Comparison of ENCODE assay signal across 8 mouse cellular contexts in genomic region chr7:128705735-128706134, GRCm38 (mm10). TPM values are rescaled to one million over a fixed set of nuclear protein-coding genes. Genes with fewer than 3 reads are reported as not detected.
DNase-seq lines count a peak whose midpoint lies in the region; ATAC-seq and TF ChIP-seq lines count a peak whose summit lies in the region.

No protein-coding gene starts in this region.

- 26% methylated on average over 4 of the region's 4 CpGs for WGBS in embryonic facial prominence, embryonic 12.5 days
- WGBS in heart, adult 2 months = 19% methylated on average over 4 of the region's 4 CpGs
- WGBS in limb, embryonic 14.5 days = 20% methylated on average over 4 of the region's 4 CpGs
- 29% methylated on average over 4 of the region's 4 CpGs for WGBS in midbrain, postnatal 0 days

- H3K79me2 ChIP-seq in C2C12 (ENCODE audit: control insufficient read depth, insufficient read depth) = no peaks in the 10 kb centered on the region
- H3K79me2 ChIP-seq in heart, adult 2 months (replicated peaks; ENCODE audit: control insufficient read depth, insufficient read depth, low read length) = no peaks in the 10 kb centered on the region

- H3K27me3 ChIP-seq in C2C12 (ENCODE audit: control insufficient read depth, insufficient read depth, insufficient read length) = no peaks in the 10 kb centered on the region
- no peaks in the 10 kb centered on the region for H3K27me3 ChIP-seq in embryonic facial prominence, embryonic 12.5 days
- no peaks in the 10 kb centered on the region for H3K27me3 ChIP-seq in heart, adult 2 months (ENCODE audit: control insufficient read depth, insufficient read depth, low read length)
- H3K27me3 ChIP-seq in limb, embryonic 14.5 days (ENCODE audit: control insufficient read depth, insufficient read depth, low read length) = no peaks in the 10 kb centered on the region
- H3K27me3 ChIP-seq in midbrain, postnatal 0 days (ENCODE audit: insufficient read depth, low read length) = no peaks in the 10 kb centered on the region

- no peak for TF ChIP-seq POLR2A in heart, adult 2 months (IDR thresholded peaks at IDR 0.05; ENCODE audit: insufficient read depth, low read depth, low read length)
- no peak for TF ChIP-seq POLR2A in limb, embryonic 14.5 days (IDR thresholded peaks at IDR 0.05; ENCODE audit: borderline replicate concordance, extremely low read depth, insufficient read depth, insufficient read length)

- no peaks in the 10 kb centered on the region for H3K4me1 ChIP-seq in embryonic facial prominence, embryonic 12.5 days
- H3K4me1 ChIP-seq in heart, adult 2 months (ENCODE audit: control insufficient read depth, insufficient read depth, low read length) = no peaks in the 10 kb centered on the region
- no peaks in the 10 kb centered on the region for H3K4me1 ChIP-seq in limb, embryonic 14.5 days (ENCODE audit: control insufficient read depth, insufficient read depth, low read length)
- no peaks in the 10 kb centered on the region for H3K4me1 ChIP-seq in midbrain, postnatal 0 days (ENCODE audit: insufficient read depth, low read length)

- intact Hi-C loops in heart, adult 2 months (cut with DNase I) = loop anchor here (1.0 to 10.0 kb wide), 3 partner anchors 231 to 458 kb away; partner anchors contain the start of gene Tgfb1i1

- no peak overlapping the region for H3ac ChIP-seq in C2C12 (ENCODE audit: control insufficient read depth, insufficient read length, low read depth)

- TF ChIP-seq EP300 in heart, adult 2 months (IDR thresholded peaks at IDR 0.05; ENCODE audit: insufficient read depth, low read depth, low read length) = peak; percentile 80

- ATAC-seq in embryonic facial prominence, embryonic 12.5 days (ENCODE audit: insufficient number of reproducible peaks, insufficient read depth, low FRiP score, low TSS enrichment) = 0 out of 2 replicates have a peak, but pooled peaks have one; percentile 41
- peak; percentile 72; the same call in 1 of the 2 replicates for ATAC-seq in limb, embryonic 14.5 days (ENCODE audit: low FRiP score, low read depth)
- peak; percentile 63 for ATAC-seq in midbrain, postnatal 0 days (ENCODE audit: low FRiP score)

- no peak overlapping the region for H3K4me3 ChIP-seq in C2C12 (ENCODE audit: insufficient read depth, poor library complexity, severe bottlenecking)
- no peak overlapping the region for H3K4me3 ChIP-seq in embryonic facial prominence, embryonic 12.5 days
- no peak overlapping the region for H3K4me3 ChIP-seq in heart, adult 2 months
- H3K4me3 ChIP-seq in limb, embryonic 14.5 days (replicated peaks; ENCODE audit: low read length) = no peak overlapping the region
- no peak overlapping the region for H3K4me3 ChIP-seq in midbrain, postnatal 0 days (ENCODE audit: low read depth, low read length)

- H3K9ac ChIP-seq in embryonic facial prominence, embryonic 12.5 days = no peak overlapping the region
- H3K9ac ChIP-seq in heart, adult 2 months (ENCODE audit: low read depth, low read length) = no peak overlapping the region
- no peak overlapping the region for H3K9ac ChIP-seq in limb, embryonic 14.5 days (ENCODE audit: low read depth, low read length, severe bottlenecking)
- H3K9ac ChIP-seq in midbrain, postnatal 0 days (replicated peaks; ENCODE audit: low read length, poor library complexity, severe bottlenecking) = no peak overlapping the region

- H3K27ac ChIP-seq in embryonic facial prominence, embryonic 12.5 days = no peak overlapping the region
- no peak overlapping the region for H3K27ac ChIP-seq in heart, adult 2 months
- no peak overlapping the region for H3K27ac ChIP-seq in limb, embryonic 14.5 days (replicated peaks; ENCODE audit: low read depth, low read length)
- no peak overlapping the region for H3K27ac ChIP-seq in midbrain, postnatal 0 days (ENCODE audit: low read depth, low read length)

- H3K79me3 ChIP-seq in C2C12 (ENCODE audit: low read depth) = no peaks in the 10 kb centered on the region

- DNase-seq in adrenal gland, postnatal 25 days = peak; percentile 61
- peak; percentile 66 to 78 for DNase-seq in heart, adult 2 months
- DNase-seq in kidney, adult 8-10 months = peak; percentile 24 to 62
- peak; percentile 74 for DNase-seq in limb, embryonic 14.5 days (ENCODE audit: low spot score)
- peak; percentile 78 for DNase-seq in midbrain, postnatal 0 days (ENCODE audit: low spot score)
- peak; percentile 28 to 39 for DNase-seq in spleen, postnatal 36 days (ENCODE audit: low spot score in 2 of 2)

- no peaks in the 10 kb centered on the region for H3K9me3 ChIP-seq in embryonic facial prominence, embryonic 12.5 days
- H3K9me3 ChIP-seq in limb, embryonic 14.5 days (ENCODE audit: control insufficient read depth, low read length) = no peaks in the 10 kb centered on the region
- no peaks in the 10 kb centered on the region for H3K9me3 ChIP-seq in midbrain, postnatal 0 days (ENCODE audit: low read length)

- peak; percentile 93 for TF ChIP-seq CTCF in C2C12 (IDR thresholded peaks at IDR 0.05; ENCODE audit: control insufficient read depth, insufficient read depth, insufficient read length)
- TF ChIP-seq CTCF in heart, adult 2 months (IDR thresholded peaks at IDR 0.05) = no peak
- peak; percentile 98 for TF ChIP-seq CTCF in midbrain, postnatal 0 days (IDR thresholded peaks at IDR 0.05)

- H3K36me3 ChIP-seq in C2C12 (ENCODE audit: control insufficient read depth, insufficient read depth) = peaks cover 85% of the 10 kb centered on the region
- peaks cover 97% of the 10 kb centered on the region for H3K36me3 ChIP-seq in embryonic facial prominence, embryonic 12.5 days
- H3K36me3 ChIP-seq in heart, adult 2 months (ENCODE audit: control insufficient read depth, insufficient read depth, low read length) = no peaks in the 10 kb centered on the region
- peaks cover 97% of the 10 kb centered on the region for H3K36me3 ChIP-seq in limb, embryonic 14.5 days (ENCODE audit: control insufficient read depth, insufficient read depth, low read length)
- peaks cover 65% of the 10 kb centered on the region for H3K36me3 ChIP-seq in midbrain, postnatal 0 days (ENCODE audit: insufficient read depth, low read length)

- no peak overlapping the region for H3K4me2 ChIP-seq in embryonic facial prominence, embryonic 12.5 days (replicated peaks)
- no peak overlapping the region for H3K4me2 ChIP-seq in limb, embryonic 14.5 days (replicated peaks; ENCODE audit: low read depth, low read length, severe bottlenecking)
- H3K4me2 ChIP-seq in midbrain, postnatal 0 days (ENCODE audit: low read depth, low read length, poor library complexity, severe bottlenecking) = no peak overlapping the region

TF ChIP-seq in C2C12, 6 proteins besides CTCF, POLR2A, EP300 and RAD21:
- TF ChIP-seq FOSL1 (IDR thresholded peaks at IDR 0.05; ENCODE audit: insufficient read depth, low read length, poor library complexity, severe bottlenecking) = no peak
TF ChIP-seq in C2C12: peak in this region for 0.

RNA-seq across cellular contexts. Expression of gene Mcmbp, which starts 34.6 kb away (rescaled TPM):
- polyA plus RNA-seq in C2C12 (2012; fragmentation: generic; extraction: Trizol) = 24.3 TPM
- 42.3 and 43.2 TPM in 2 replicates for total RNA-seq in adrenal gland, postnatal 25 days (2021)
- polyA plus RNA-seq in embryonic facial prominence, embryonic 12.5 days (2016; fragmentation: Nextera tagmentation; extraction: Ambion mirVana) = 77.9 and 80.2 TPM in 2 replicates
- total RNA-seq in heart, adult 2 months (2021) = 10 to 100 TPM; 23.7 to 25.2 TPM
- polyA plus RNA-seq in heart, adult 2 months (2012; rRNA removed) = 14.0 and 25.0 TPM in 2 replicates
- 45.2 and 51.1 TPM in 2 replicates for polyA plus RNA-seq in limb, embryonic 14.5 days (2012; rRNA removed)
- 62.4 and 70.5 TPM in 2 replicates for polyA plus RNA-seq in limb, embryonic 14.5 days (2014; fragmentation: Nextera tagmentation; extraction: Ambion mirVana)
- 37.1 and 39.0 TPM in 2 replicates for total RNA-seq in midbrain, postnatal 0 days (2014; rRNA removed)
- polyA plus RNA-seq in midbrain, postnatal 0 days (2015; fragmentation: Nextera tagmentation; extraction: Ambion mirVana) = 34.8 and 42.7 TPM in 2 replicates

RNA-seq across cellular contexts. Expression of gene Sec23ip, which starts 39.0 kb away (rescaled TPM):
- polyA plus RNA-seq in C2C12 (2012; fragmentation: generic; extraction: Trizol) = 21.2 TPM
- total RNA-seq in adrenal gland, postnatal 25 days (2021) = 38.4 and 40.8 TPM in 2 replicates
- polyA plus RNA-seq in embryonic facial prominence, embryonic 12.5 days (2016; fragmentation: Nextera tagmentation; extraction: Ambion mirVana) = 35.8 and 37.3 TPM in 2 replicates
- 10 to 100 TPM; 25.1 to 26.8 TPM for total RNA-seq in heart, adult 2 months (2021)
- 26.5 and 33.0 TPM in 2 replicates for polyA plus RNA-seq in heart, adult 2 months (2012; rRNA removed)
- polyA plus RNA-seq in limb, embryonic 14.5 days (2012; rRNA removed) = 31.7 and 33.6 TPM in 2 replicates
- polyA plus RNA-seq in limb, embryonic 14.5 days (2014; fragmentation: Nextera tagmentation; extraction: Ambion mirVana) = 37.0 and 37.8 TPM in 2 replicates
- 23.5 and 35.7 TPM in 2 replicates for total RNA-seq in midbrain, postnatal 0 days (2014; rRNA removed)
- 26.3 and 26.4 TPM in 2 replicates for polyA plus RNA-seq in midbrain, postnatal 0 days (2015; fragmentation: Nextera tagmentation; extraction: Ambion mirVana)
